Mouse (Mus musculus) CH12.LX (cell line): ENCODE measurements around the gene Aspa. TPM values are rescaled to one million over a fixed set of nuclear protein-coding genes. Genes with fewer than 3 reads are reported as not detected.
A peak's percentile ranks its signal among the peaks of the same experiment; 100 is the strongest.

Source experiments
- DNase-seq: peaks from one replicate; pipeline ENCODE4 v3.0.0-alpha.2; 2013; ENCODE audit errors: extremely low read depth
- H3K27ac ChIP-seq: 2 replicates; pipeline ENCODE4 v1.5.1; 2012; ENCODE audit warnings: low read depth, mild to moderate bottlenecking, control low read depth, moderate library complexity; ENCODE audit not compliant: insufficient read depth
- H3K27me3 ChIP-seq: replicated peaks from 2 replicates; pipeline ENCODE3; 2012; ENCODE audit warnings: inconsistent platforms
- H3K36me3 ChIP-seq, 2 experiments: replicated peaks in 1 of 2; 2 replicates each; pipeline versions ENCODE3 to v1.6.1; 2012; ENCODE audit warnings: inconsistent platforms in 1 of 2, low read length in 1 of 2, mild to moderate bottlenecking in 1 of 2, mixed read lengths in 1 of 2, moderate library complexity in 1 of 2; ENCODE audit not compliant: control insufficient read depth in 1 of 2, insufficient read depth in 1 of 2
- H3K4me1 ChIP-seq, 2 experiments: 2 replicates each; pipeline ENCODE4 v1.6.1; 2012; ENCODE audit warnings: inconsistent platforms in 1 of 2, moderate library complexity in 1 of 2; ENCODE audit not compliant: insufficient read depth in 2 of 2, control insufficient read depth in 1 of 2
- H3K4me2 ChIP-seq: 2 replicates; pipeline ENCODE4 v1.6.1; 2012; ENCODE audit warnings: low read depth, mild to moderate bottlenecking, control low read depth; ENCODE audit not compliant: poor library complexity, insufficient read depth, severe bottlenecking
- H3K4me3 ChIP-seq, 3 experiments: fragments of 150-350 bp in 1 of 3; sonication (generic) in 1 of 3; replicated peaks in 1 of 3; 2 replicates each; pipeline versions ENCODE3 to v1.5.1; 2011 to 2012; ENCODE audit warnings: low read depth in 2 of 3, low read length in 2 of 3, mild to moderate bottlenecking in 2 of 3, moderate library complexity in 2 of 3, control low read depth in 1 of 3, improper control_type of control experiment in 1 of 3, inconsistent platforms in 1 of 3, mixed read lengths in 1 of 3; ENCODE audit not compliant: poor library complexity in 1 of 3
- H3K79me2 ChIP-seq: replicated peaks from 2 replicates; pipeline ENCODE4 v1.6.1; 2012; ENCODE audit warnings: mild to moderate bottlenecking, moderate library complexity; ENCODE audit not compliant: control insufficient read depth, poor library complexity, insufficient read depth, severe bottlenecking; ENCODE audit errors: extremely low read depth
- H3K9ac ChIP-seq: 2 replicates; pipeline ENCODE4 v1.6.1; 2012; ENCODE audit warnings: low read depth, mild to moderate bottlenecking, control low read depth, moderate library complexity; ENCODE audit not compliant: insufficient read depth
- H3K9me3 ChIP-seq: replicated peaks from 2 replicates; pipeline ENCODE3; 2012; ENCODE audit warnings: low read length, inconsistent platforms, mixed read lengths
- CHD1 ChIP-seq: IDR thresholded peaks from 2 replicates; pipeline ENCODE4 v1.6.1; 2012; ENCODE audit warnings: low read depth, low read length, improper control_type of control experiment, inconsistent platforms
- CHD2 ChIP-seq: IDR thresholded peaks from 2 replicates; pipeline ENCODE4 v1.6.1; 2011; ENCODE audit warnings: low read length, improper control_type of control experiment
- ELF1 ChIP-seq: IDR thresholded peaks from 2 replicates; pipeline ENCODE4 v1.6.1; 2014; ENCODE audit warnings: low read depth, mild to moderate bottlenecking, inconsistent platforms, low read length, improper control_type of control experiment
- HCFC1 ChIP-seq: IDR thresholded peaks from 2 replicates; pipeline ENCODE4 v1.6.1; 2012; ENCODE audit warnings: low read depth, mild to moderate bottlenecking, inconsistent platforms, low read length, improper control_type of control experiment
- JUN ChIP-seq: IDR thresholded peaks from 2 replicates; pipeline ENCODE4 v1.6.1; 2011; ENCODE audit warnings: low read depth, mild to moderate bottlenecking, low read length, improper control_type of control experiment, moderate library complexity; ENCODE audit not compliant: insufficient read depth
- MAFK ChIP-seq: IDR thresholded peaks from 2 replicates; pipeline ENCODE4 v1.6.1; 2011; ENCODE audit warnings: low read length, improper control_type of control experiment; ENCODE audit not compliant: insufficient replicate concordance
- MAX ChIP-seq: IDR thresholded peaks from 2 replicates; pipeline ENCODE4 v1.6.1; 2011; ENCODE audit warnings: low read length, improper control_type of control experiment
- MXI1 ChIP-seq: IDR thresholded peaks from 2 replicates; pipeline ENCODE4 v1.6.1; 2011; ENCODE audit warnings: mild to moderate bottlenecking, low read depth, low read length, improper control_type of control experiment
- POLR2AphosphoS2 ChIP-seq: IDR thresholded peaks from 2 replicates; pipeline ENCODE4 v1.6.1; 2011; ENCODE audit warnings: low read depth, low read length, improper control_type of control experiment
- RAD21 ChIP-seq: IDR thresholded peaks from 2 replicates; pipeline ENCODE4 v1.6.1; 2011; ENCODE audit warnings: low read depth, mild to moderate bottlenecking, low read length, improper control_type of control experiment, moderate library complexity
- SMC3 ChIP-seq: IDR thresholded peaks from 2 replicates; pipeline ENCODE4 v1.6.1; 2011; ENCODE audit warnings: low read depth, low read length, improper control_type of control experiment
- UBTF ChIP-seq: IDR thresholded peaks from 2 replicates; pipeline ENCODE4 v1.6.1; 2012; ENCODE audit warnings: low read depth, mild to moderate bottlenecking, inconsistent platforms, low read length, improper control_type of control experiment, moderate library complexity
- USF2 ChIP-seq: conservative IDR thresholded peaks from 2 replicates; pipeline ENCODE4 v1.6.1; 2011; ENCODE audit warnings: low read depth, low read length, improper control_type of control experiment
- ZKSCAN1 ChIP-seq: IDR thresholded peaks from 2 replicates; pipeline ENCODE4 v1.6.1; 2012; ENCODE audit warnings: low read depth, inconsistent platforms, low read length, improper control_type of control experiment, borderline replicate concordance
- ZNF384 ChIP-seq: IDR thresholded peaks from 2 replicates; pipeline ENCODE4 v1.6.1; 2012; ENCODE audit warnings: low read depth, low read length, improper control_type of control experiment, inconsistent platforms
- dilution Hi-C: fragments of 300-500 bp; cut with MboI; formaldehyde crosslinking; loops from 2 replicates; pipeline ENCODE4 v1.14.3; 2020; ENCODE audit warnings: low sequenced_read_pairs; ENCODE audit not compliant: extremely low pct_unique_long_range_greater_than_20kb, extremely low pct_ligation_motif_present
- in situ Hi-C: fragments of 300-500 bp; cut with MboI; formaldehyde crosslinking; loops from 3 replicates; pipeline ENCODE4 v1.14.3; 2019; ENCODE audit warnings: low sequenced_read_pairs, low pct_ligation_motif_present, low pct_unique_long_range_greater_than_20kb, mixed read lengths
- polyA plus RNA-seq: library from polyadenylated mRNA; unstranded; fragments of >175 nt; gene quantifications from 2 replicates; pipeline ENCODE4 v1.2.1, GENCODE M21; 2012; ENCODE audit warnings: low read depth; ENCODE audit not compliant: insufficient read length
- total RNA-seq, 2 experiments: library from RNA; depleted of rRNA; stranded (reverse); fragments of 300-350 nt in 1 of 2; fragments of >200 nt in 1 of 2; gene quantifications; 2 replicates each; pipeline ENCODE4 v1.2.3; 2012 to 2014

Aspa gene
- total and polyA plus RNA-seq, 3 experiments, result not detected

DNA sequence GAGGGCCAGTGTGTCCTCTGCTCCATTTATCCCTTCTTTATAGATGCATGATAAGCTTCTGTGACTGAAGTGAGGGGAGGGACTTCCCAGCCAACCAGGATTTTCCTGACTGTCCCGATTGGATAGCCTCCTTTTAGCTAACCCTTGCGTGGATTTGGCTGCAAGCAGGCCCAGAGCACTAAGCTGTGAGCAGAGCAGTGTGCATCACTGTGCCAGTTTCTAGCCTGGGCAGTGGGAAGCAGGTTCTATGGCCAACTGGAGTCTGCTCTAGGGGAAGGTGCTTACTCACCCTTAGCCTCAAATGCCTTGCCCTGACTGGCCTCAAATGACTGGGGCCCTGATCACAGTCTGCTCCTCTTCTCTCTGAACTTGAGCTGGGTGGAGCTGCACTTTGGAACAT lies 54.6 kb downstream of the Aspa start:
- no peaks in the 10 kb centered on the region for H3K79me2 ChIP-seq
- in situ Hi-C loops (loop anchor here (5.0 to 25.0 kb wide), 2 partner anchors 38 to 1087 kb away; partner anchors contain the start of genes Olfr411 and Olfr412), dilution Hi-C loops (no loop called here)
- peaks cover 3 to 4% of the 10 kb centered on the region in 2 experiments for H3K4me1 ChIP-seq
- peaks cover 88% of the 10 kb centered on the region for H3K27me3 ChIP-seq
- no peak overlapping the region for H3K4me3 ChIP-seq
- H3K9ac ChIP-seq, result no peak overlapping the region
- no peak for TF ChIP-seq ZKSCAN1
- TF ChIP-seq JUN, result no peak
- TF ChIP-seq USF2, result no peak
- TF ChIP-seq CHD1, result no peak
- no peak for TF ChIP-seq POLR2AphosphoS2
- TF ChIP-seq MAFK, result no peak
- no peak for TF ChIP-seq MAX
- TF ChIP-seq ELF1, result no peak
- TF ChIP-seq SMC3, result no peak
- no peak for TF ChIP-seq HCFC1
- TF ChIP-seq CHD2, result no peak
- H3K9me3 ChIP-seq, result no peaks in the 10 kb centered on the region
- DNase-seq, result no peak
- H3K4me2 ChIP-seq, result no peak overlapping the region
- H3K27ac ChIP-seq, result no peak overlapping the region
- H3K36me3 ChIP-seq, result no peaks in the 10 kb centered on the region

DNA sequence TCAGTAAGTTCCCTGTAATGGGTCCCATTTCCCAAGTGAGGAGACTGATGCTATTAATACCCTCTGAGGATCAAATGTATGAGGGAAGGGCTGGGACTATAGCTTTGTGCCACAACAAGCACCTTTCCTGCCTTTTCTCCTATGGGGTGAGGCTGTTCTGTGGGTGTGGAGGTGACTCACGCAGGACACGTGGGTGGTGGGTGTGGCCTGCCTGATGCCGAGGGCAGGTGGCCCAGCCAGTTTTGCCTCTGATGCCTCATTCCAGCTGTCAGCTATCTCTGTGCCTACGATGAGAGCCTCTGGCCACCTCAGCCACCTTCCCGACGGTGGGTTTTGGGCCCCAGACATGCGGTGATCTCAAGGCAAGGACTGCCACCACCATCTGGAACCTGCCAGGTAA lies 62.1 kb downstream of the Aspa start, which contains the start of gene Trpv3:
Trpv3 (plus strand) TSS at position 122 of the 400 bp plus-strand sequence.
- no peak within 1 kb of the TSS for H3K9ac ChIP-seq
- H3K27ac ChIP-seq, result no peak within 1 kb of the TSS
- dilution Hi-C loops, result no loop called here
- DNase-seq, result no peak
- peaks cover 95% of the 10 kb centered on the region for H3K27me3 ChIP-seq
- no peaks in the 10 kb centered on the region for H3K9me3 ChIP-seq
- H3K4me3 ChIP-seq, result no peak within 1 kb of the TSS
- TF ChIP-seq MXI1 (peak; percentile 16; the same call in 1 of the 2 replicates), ZNF384 (no peak), HCFC1 (no peak), UBTF (no peak), JUN (no peak), RAD21 (no peak)
- H3K4me1 ChIP-seq, result 0 out of 4 replicates have a peak, but pooled peaks cover 0 to 2% of the 10 kb centered on the region in 2 experiments
- H3K79me2 ChIP-seq, result no peaks in the 10 kb centered on the region
- in situ Hi-C loops, result no loop called here
- no peaks in the 10 kb centered on the region for H3K36me3 ChIP-seq
- no peak within 1 kb of the TSS for H3K4me2 ChIP-seq
